Mouse (Mus musculus) thymus, postnatal 36 days (tissue): ENCODE data around the gene Dhx37.
"Not testable (repeated sequence)": the region's sequence is repeated elsewhere in the genome, so short reads cannot be mapped to it uniquely, and the experiment has no call there.

Experiments
- DNase-seq, 2 experiments: peaks; one replicate each; pipeline ENCODE4 v3.0.0; 2022; ENCODE audit warnings: mixed read lengths in 2 of 2

Dhx37 gene

GRCm38 (mm10) chr5:125388358-125389092 lies 45.4 kb downstream of the Dhx37 start:
- DNase-seq: no peak

GRCm38 (mm10) chr5:125387295-125387694 lies 46.6 kb downstream of the Dhx37 start:
- not testable (repeated sequence) for DNase-seq

- DNase-seq: no peak
Observed at GRCm38 (mm10) chr5:125385215-125385940, 48.5 kb downstream of the Dhx37 start.

- DNase-seq: no peak
Observed at GRCm38 (mm10) chr5:125384512-125385214, 49.3 kb downstream of the Dhx37 start.

GRCm38 (mm10) chr5:125383637-125384420 lies 50.1 kb downstream of the Dhx37 start:
- no peak for DNase-seq

GRCm38 (mm10) chr5:125382673-125383558 lies 51.0 kb downstream of the Dhx37 start:
- DNase-seq: peak in 1 of 2 experiments; percentile 47

GRCm38 (mm10) chr5:125381954-125382672 lies 51.8 kb downstream of the Dhx37 start:
- no peak for DNase-seq

GRCm38 (mm10) chr5:125378919-125379318 lies 55.0 kb downstream of the Dhx37 start:
- no peak for DNase-seq

- peak; percentile 53 to 78 for DNase-seq
Observed at GRCm38 (mm10) chr5:125377214-125377613, 56.7 kb downstream of the Dhx37 start.

- no peak for DNase-seq
Observed at GRCm38 (mm10) chr5:125375871-125376270, 58.0 kb downstream of the Dhx37 start.

GRCm38 (mm10) chr5:125372027-125372426 lies 61.9 kb downstream of the Dhx37 start:
- DNase-seq: no peak

- no peak for DNase-seq
Observed at GRCm38 (mm10) chr5:125370950-125371693, 62.8 kb downstream of the Dhx37 start.

- DNase-seq: peak; percentile 51 to 58
Observed at GRCm38 (mm10) chr5:125368568-125368967, 65.4 kb downstream of the Dhx37 start.

- no peak for DNase-seq
Observed at GRCm38 (mm10) chr5:125368156-125368555, 65.8 kb downstream of the Dhx37 start.

GRCm38 (mm10) chr5:125364851-125365429 lies 69.0 kb downstream of the Dhx37 start:
- no peak for DNase-seq

GRCm38 (mm10) chr5:125363894-125364293 lies 70.0 kb downstream of the Dhx37 start:
- no peak for DNase-seq
